Mouse (Mus musculus): ENCODE measurements around the gene Zzz3. TPM values are rescaled to one million over a fixed set of nuclear protein-coding genes. Genes with fewer than 3 reads are reported as not detected.
"Not testable (repeated sequence)": the region's sequence is repeated elsewhere in the genome, so short reads cannot be mapped to it uniquely, and the experiment has no call there.

Zzz3 gene
- total RNA-seq, 4 experiments from 2014 or later, result 20.3 to 24.4 (median 22.7) TPM

GRCm38 (mm10) chr3:152401964-152402670 lies 6.8 kb downstream of the Zzz3 start:
- DNase-seq (ENCODE audit: low spot score), result peak; percentile 75

GRCm38 (mm10) chr3:152402671-152403066 lies 7.4 kb downstream of the Zzz3 start:
- no peak for DNase-seq (ENCODE audit: low spot score)

DNA sequence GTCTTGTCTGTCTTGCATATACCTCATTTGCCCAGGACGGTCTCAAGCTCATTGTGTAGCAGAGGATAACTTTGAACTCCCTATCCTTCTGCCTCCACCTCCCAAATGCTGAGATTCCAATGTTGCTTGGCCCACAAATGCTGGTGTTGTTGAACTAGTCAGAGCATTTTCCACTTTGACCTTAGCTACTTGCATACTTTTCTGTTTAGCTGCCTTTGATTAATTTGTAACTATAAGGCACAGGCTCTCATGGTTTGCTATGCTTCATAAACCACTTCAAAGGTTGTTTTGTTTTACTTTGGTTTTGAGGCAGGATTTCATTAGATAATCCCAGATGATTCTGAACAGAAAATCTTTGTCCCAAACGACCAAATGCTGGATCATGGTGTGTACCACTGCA lies 8.6 kb downstream of the Zzz3 start:
- DNase-seq (ENCODE audit: low spot score), result no peak

GRCm38 (mm10) chr3:152405420-152405819 lies 10.1 kb downstream of the Zzz3 start:
- no peak for DNase-seq (ENCODE audit: low spot score)

DNA sequence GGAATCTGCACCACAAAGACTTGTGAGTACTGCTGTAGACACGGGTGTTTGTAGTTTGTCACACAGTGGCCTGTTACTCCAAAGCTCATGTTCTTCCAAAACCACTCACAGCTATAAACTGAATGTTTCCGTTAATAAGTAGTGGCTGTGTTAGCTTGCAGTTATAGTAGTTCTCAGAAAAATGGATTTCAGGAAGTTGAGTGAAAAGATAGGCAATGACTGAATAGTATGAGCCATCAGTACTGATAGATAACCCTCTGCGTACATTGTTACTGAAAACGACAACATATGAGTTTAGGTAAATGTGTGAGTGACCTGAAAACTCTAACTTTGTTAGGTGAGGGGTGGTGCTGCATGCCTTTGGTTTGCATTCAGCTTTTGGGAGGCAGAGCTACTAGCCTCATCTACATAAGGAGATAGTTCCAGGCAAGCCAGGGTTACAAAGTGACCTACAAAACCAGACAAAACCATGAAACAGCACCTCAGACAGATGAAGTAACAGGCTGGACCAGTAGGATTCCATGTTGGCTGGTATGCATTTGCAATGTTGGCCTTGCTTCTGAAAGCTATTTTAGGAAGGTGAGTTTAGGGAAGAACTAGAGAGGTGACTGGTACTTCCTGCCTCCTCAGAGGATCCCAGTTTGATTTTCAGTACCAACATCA lies 10.8 kb downstream of the Zzz3 start:
- DNase-seq (ENCODE audit: low spot score), result no peak

DNA sequence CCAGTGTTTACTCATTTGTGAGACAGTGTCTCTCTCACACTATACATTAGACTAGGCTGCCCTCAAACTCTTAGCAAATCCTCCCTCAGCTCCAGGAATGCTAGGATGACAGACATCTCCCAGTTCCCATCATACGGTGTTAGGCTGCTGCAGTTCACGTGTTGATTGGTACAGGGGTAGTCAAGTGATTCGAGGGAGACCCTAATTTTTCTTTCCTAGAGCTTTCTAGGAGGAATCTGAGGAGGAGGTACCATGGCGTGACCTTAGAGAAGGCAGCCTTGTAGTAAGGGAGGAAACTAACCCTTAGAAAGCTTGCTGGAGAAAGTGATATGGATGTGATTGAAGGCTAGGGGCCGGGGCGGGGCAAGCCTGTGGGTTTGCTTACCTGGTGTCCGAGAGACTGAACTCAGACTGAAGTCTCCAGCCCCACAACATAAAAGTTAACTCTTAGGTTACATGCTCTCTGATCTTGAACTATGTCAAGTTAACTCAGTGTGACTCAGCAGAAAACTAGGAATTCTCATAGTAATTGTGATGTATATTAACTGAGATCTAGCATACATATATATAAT lies 15.8 kb downstream of the Zzz3 start:
- no peak for DNase-seq (ENCODE audit: low spot score)

DNA sequence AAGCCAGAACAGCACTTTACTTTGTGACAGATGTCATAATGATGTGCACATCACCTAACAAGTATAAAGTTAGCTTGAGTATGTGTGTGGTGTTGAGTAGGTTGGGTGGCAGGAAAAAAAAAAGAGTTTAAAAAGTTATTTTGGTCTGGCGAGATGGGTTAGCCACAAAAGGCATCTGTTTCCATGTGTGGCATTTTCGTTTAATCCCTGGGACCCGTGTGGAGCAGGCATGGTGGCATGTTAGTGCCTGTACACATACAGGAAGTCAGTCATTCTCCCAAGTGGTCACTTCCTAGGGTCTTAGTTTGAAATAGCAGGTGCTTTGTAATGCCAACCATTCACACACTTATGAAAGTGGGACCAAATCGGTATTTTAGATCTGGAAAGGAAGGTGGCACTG lies 17.1 kb downstream of the Zzz3 start:
- no peak for DNase-seq (ENCODE audit: low spot score)

DNA sequence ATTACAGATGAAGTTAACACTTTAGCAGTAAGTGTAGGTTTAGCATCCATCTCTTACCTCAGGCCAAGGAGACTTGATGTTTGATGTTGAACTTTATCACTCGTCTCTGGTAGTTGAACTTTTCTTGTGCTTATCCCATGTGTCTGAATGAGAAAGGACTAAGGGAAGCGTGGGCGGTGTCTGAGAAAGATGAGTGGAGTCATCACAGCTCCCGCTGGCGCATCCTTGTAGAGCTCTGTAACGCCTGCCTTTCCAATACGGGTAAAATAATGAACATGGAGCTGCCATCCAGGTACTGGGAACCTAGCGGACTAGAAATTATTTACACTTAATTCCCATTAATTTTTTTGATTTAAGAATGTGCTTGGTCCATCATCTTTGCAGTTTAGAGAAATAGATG lies 33.7 kb downstream of the Zzz3 start:
- DNase-seq (ENCODE audit: low spot score), result no peak

DNA sequence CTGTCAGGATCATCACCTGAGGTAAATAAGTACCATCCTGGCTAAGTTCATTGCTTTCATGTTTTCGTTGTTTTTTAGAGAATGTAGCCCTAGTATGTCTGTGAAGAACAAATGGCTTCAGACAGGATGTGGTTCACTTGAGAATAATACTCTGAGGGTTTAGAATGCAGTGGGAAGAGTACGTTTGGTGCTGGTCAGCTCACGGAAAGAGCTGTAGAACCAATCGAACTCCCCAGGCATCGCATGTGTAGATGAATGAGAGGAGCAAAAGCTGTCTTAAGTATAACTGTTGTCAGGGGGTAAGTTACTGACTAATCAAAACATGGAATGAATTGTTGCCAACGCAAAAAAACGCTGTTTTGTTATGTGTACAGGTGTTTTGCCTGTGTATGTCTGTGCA lies 37.4 kb downstream of the Zzz3 start:
- DNase-seq (ENCODE audit: low spot score), result no peak

GRCm38 (mm10) chr3:152435590-152435989 lies 40.3 kb downstream of the Zzz3 start:
- DNase-seq (ENCODE audit: low spot score), result no peak

- DNase-seq (ENCODE audit: low spot score), result no peak
Observed at GRCm38 (mm10) chr3:152438068-152438467, 42.8 kb downstream of the Zzz3 start.

DNA sequence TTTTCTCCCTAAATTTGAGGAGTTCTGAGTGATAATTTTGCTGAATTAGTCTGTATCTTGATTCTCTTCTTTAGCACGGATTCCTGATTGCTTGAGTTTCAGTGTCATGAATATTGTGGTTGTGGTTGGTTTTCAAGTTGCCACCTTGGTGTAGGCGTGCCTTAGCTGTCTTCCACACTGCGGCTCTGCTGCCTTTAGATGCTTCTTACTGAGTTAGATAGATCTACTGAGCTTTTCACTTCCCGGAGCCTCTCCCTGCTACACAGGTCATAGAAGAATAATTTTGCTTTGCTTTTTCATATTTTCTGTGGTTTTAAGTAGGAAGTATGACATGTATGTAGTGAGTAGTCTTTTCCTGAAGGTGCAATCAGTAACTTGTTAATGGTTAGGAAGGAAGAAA lies 47.5 kb downstream of the Zzz3 start:
- DNase-seq (ENCODE audit: low spot score), result no peak

- DNase-seq (ENCODE audit: low spot score), result no peak
Observed at GRCm38 (mm10) chr3:152444114-152444513, 48.8 kb downstream of the Zzz3 start.

DNA sequence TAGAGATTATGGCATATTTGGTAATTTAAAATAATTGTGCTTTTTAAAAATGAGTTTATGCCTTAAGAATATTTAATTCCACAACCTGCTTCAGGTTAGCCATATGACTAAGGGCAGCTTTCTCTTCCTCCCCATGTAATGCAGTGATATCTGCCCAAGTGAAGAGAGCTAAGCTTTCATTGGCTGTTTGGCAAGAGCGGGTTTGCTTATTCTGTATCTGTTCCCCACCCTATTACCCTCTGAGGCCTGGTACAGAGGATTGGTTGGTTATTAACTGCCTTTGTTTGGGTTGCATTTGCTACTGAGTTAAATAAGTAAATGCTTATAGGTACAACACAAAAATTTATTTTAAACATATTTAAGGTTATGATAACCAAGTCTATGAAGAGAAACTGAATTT lies 51.7 kb downstream of the Zzz3 start:
- no peak for DNase-seq (ENCODE audit: low spot score)

DNA sequence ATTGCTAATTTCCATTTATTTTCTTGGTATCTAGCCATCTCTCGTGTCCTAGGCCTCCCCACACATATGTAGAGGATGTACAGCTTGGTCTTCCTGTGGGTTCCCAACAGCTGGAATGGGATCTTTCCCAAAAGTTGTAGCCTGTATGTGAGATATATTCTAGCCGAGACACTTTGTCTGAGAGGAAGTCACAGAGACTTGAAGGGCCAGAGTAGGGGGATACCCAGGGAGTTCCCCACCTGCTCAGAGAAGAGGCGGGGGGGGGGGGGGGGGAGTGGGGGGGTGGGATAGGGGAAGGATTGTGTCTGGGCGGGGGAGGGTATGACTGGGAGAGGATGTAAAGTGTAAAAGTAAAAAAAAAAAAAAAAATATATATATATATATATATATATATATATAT lies 57.9 kb downstream of the Zzz3 start:
- no peak for DNase-seq (ENCODE audit: low spot score)

GRCm38 (mm10) chr3:152457308-152458035 lies 62.2 kb downstream of the Zzz3 start:
- no peak for DNase-seq (ENCODE audit: low spot score)

DNA sequence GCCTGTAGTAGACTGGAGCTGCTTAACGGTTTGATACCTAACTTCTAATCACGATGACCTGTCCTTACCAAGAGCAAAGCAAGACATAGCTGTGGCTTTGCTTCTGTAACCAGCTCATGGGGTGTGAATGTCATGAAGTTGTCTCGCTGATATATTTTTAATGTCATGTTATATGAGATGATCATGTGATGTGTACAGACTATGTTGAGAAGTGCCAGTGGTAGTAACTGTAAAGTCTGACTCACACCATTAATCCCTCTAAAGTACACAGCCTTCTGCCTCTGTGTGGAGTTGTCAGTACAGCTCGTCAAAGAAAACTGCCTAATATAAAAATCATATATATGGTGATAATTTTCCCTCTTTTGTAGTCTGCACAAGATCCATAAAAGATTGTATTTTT lies 63.6 kb downstream of the Zzz3 start:
- DNase-seq (ENCODE audit: low spot score), result not testable (repeated sequence)

DNA sequence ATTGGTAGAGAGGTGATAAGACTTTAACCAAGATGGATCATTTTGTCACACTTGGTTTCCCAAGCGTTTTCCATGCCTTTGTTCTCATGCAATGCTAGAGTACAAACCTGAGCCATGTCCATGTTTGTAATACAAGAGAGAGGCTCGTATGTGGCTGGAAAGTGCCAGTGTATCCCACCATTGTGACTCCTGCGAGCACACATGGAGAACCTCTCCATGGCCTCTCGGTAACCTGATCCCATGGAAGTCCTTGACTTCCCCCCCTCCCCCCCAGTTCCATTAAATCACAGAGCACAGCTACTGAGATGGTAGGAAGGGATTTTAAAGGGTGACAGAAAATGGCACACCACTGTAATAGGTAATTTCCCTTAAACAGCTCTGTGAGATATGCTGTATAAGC lies 65.5 kb downstream of the Zzz3 start:
- no peak for DNase-seq (ENCODE audit: low spot score)

DNA sequence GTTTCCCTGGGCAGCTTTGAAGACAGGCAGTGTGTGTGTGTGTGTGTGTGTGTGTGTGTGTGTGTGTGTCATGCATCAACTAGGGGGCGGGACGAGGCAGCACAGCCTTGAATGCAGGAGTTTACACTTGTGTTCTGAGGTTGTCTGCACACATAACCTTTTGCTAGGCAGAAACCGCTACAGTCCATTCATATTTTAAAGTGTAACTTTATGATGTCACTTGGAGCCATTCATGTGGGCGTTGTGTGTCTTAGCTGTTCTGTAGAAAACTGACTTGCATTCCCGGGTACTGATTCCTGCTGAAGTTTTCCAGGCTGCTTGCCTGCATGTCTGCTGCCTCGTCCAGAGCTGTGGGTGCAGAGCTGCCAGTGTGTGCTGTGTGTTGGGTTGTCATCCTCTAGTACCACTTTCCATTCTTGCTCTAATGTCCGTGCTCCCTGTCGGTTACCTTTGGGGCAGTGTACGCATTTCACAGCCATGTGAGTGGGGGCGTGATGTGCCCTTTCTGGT lies 66.8 kb downstream of the Zzz3 start:
- DNase-seq (ENCODE audit: low spot score), result no peak

- no peak for DNase-seq (ENCODE audit: low spot score)
Observed at GRCm38 (mm10) chr3:152462900-152463299, 67.6 kb downstream of the Zzz3 start.

DNA sequence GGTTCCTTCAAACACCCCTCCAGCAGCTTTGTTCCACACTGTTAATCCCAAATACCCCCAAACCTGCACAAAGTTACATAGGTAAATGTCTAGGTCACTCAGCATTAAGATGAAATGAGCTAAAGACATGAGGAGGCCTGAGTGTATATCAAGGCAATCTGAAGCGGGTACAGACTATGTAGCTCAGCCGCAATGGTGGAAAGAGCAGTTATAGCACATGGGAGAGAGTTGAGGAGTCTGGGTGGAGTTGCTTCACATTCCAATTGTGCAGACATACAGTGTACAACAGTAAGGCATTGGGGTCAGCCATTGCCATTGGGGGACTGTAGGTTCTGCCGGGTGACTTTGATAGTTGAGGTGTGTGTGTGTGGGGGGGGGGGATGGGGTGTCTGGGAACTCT lies 69.2 kb downstream of the Zzz3 start:
- no peak for DNase-seq (ENCODE audit: low spot score)

DNA sequence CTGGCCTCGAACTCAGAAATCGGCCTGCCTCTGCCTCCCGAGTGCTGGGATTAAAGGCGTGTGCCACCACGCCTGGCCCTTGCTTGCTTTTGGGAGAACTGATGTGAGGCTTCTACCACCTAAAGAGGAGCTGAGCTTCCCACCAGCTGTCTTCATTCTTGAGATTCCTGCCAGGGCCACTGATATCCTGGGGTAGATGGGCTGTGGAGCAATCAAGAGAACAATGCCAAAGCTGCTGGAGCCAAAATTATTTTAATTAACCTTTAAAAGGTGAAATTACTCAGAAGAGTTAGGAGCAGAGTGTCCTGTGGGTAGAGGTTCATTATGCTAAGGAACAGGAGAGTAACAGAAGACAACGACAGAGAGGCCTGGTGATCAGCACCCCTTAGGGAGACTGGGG lies 70.1 kb downstream of the Zzz3 start:
- no peak for DNase-seq (ENCODE audit: low spot score)

Measured in heart, adult 8-10 months (tissue).